Mouse (Mus musculus): ENCODE data around the gene Ins2.

GRCm38 (mm10) chr7:142663151-142663550, 80.0 kb downstream of the Ins2 start:
- no peak for TF ChIP-seq POLR2A (IDR thresholded peaks at IDR 0.05; ENCODE audit: control insufficient read depth, low read depth, low read length)
- no peak for TF ChIP-seq CTCF (IDR thresholded peaks at IDR 0.05; ENCODE audit: control insufficient read depth, insufficient read depth, insufficient replicate concordance, low read depth, low read length)
